Mouse (Mus musculus) myocyte (in vitro differentiated cells): ENCODE results near the gene Olfr743. TPM values are rescaled to one million over a fixed set of nuclear protein-coding genes. Genes with fewer than 3 reads are reported as not detected.

ENCODE experiments used
- polyA plus RNA-seq: library from polyadenylated mRNA; unstranded; fragments of >200 nt; fragmentation: generic; extraction: Trizol; gene quantifications from one replicate; pipeline ENCODE4 v1.2.1, GENCODE M21; 2012; ENCODE audit warnings: missing spikeins

Gene Olfr743
- polyA plus RNA-seq, 1 experiment = not detected

Other genes with a start within 250 kb of the Olfr743 start
- gene Olfr732, start 237.6 kb upstream of the Olfr743 start, polyA plus RNA-seq = not detected
- not detected for gene Olfr733, start 220.3 kb upstream of the Olfr743 start, polyA plus RNA-seq
- not detected for gene Olfr734, start 195.1 kb upstream of the Olfr743 start, polyA plus RNA-seq
- not detected for gene Olfr735, start 173.0 kb upstream of the Olfr743 start, polyA plus RNA-seq
- not detected for gene Tlr11, start 163.9 kb upstream of the Olfr743 start, polyA plus RNA-seq
- gene Olfr736, start 140.7 kb upstream of the Olfr743 start, polyA plus RNA-seq = not detected
- gene Olfr738, start 114.3 kb upstream of the Olfr743 start, polyA plus RNA-seq = not detected
- gene Olfr739, start 103.2 kb upstream of the Olfr743 start, polyA plus RNA-seq = not detected
- gene Olfr740, start 76.3 kb upstream of the Olfr743 start, polyA plus RNA-seq = not detected
- gene Olfr741, start 49.1 kb upstream of the Olfr743 start, polyA plus RNA-seq = not detected
- gene Olfr742, start 18.2 kb upstream of the Olfr743 start, polyA plus RNA-seq = not detected
- not detected for gene Olfr744, start 93.0 kb downstream of the Olfr743 start, polyA plus RNA-seq
- not detected for gene Olfr745, start 117.5 kb downstream of the Olfr743 start, polyA plus RNA-seq
- gene Olfr746, start 125.2 kb downstream of the Olfr743 start, polyA plus RNA-seq = not detected
- not detected for gene Olfr747, start 171.4 kb downstream of the Olfr743 start, polyA plus RNA-seq
- not detected for gene Olfr748, start 185.5 kb downstream of the Olfr743 start, polyA plus RNA-seq
- gene Olfr749, start 223.3 kb downstream of the Olfr743 start, polyA plus RNA-seq = not detected